Mouse (Mus musculus): Measurements from ENCODE around the gene Ccnjl. TPM values are rescaled to one million over a fixed set of nuclear protein-coding genes. Genes with fewer than 3 reads are reported as not detected.
A peak's percentile ranks its signal among the peaks of the same experiment; 100 is the strongest.

Gene Ccnjl
- total RNA-seq, 2 experiments from 2014 or later: 0.21 TPM; not detected in 1

- peak; percentile 19 for DNase-seq
Measured at GRCm38 (mm10) chr11:43626300-43626926, 97.8 kb downstream of the Ccnjl start.

GRCm38 (mm10) chr11:43626927-43627645, 98.5 kb downstream of the Ccnjl start:
- DNase-seq: no peak

GRCm38 (mm10) chr11:43631645-43632044, 103.1 kb downstream of the Ccnjl start:
- DNase-seq: no peak

GRCm38 (mm10) chr11:43632566-43632965, 104.0 kb downstream of the Ccnjl start:
- no peak for DNase-seq

- DNase-seq: no peak
Measured at GRCm38 (mm10) chr11:43633165-43633564, 104.6 kb downstream of the Ccnjl start.

- peak; percentile 57 for DNase-seq
Measured at GRCm38 (mm10) chr11:43633658-43634401, 105.2 kb downstream of the Ccnjl start.

Other genes starting within 250 kb of the Ccnjl start
- 10 to 100 TPM; 37.3 to 39.1 TPM for gene Pttg1, start 102.5 kb upstream of the Ccnjl start, total RNA-seq (2021)
- 10 to 100 TPM; 27.8 to 28.3 TPM for gene Slu7, start 95.0 kb upstream of the Ccnjl start, total RNA-seq (2021)
- gene C1qtnf2, start 54.5 kb upstream of the Ccnjl start, total RNA-seq (2021): 1 to 10 TPM; 4.3 to 6.1 TPM
- not detected for gene 4933415A04Rik, start 58.3 kb downstream of the Ccnjl start, total RNA-seq (2021)
- gene Fabp6, start 72.8 kb downstream of the Ccnjl start, total RNA-seq (2021): not detected
- gene Pwwp2a, start 153.2 kb downstream of the Ccnjl start, total RNA-seq (2021): 10 to 100 TPM; 10.9 to 11.0 TPM
- 10 to 100 TPM; 51.1 to 52.1 TPM for gene Ttc1, start 219.2 kb downstream of the Ccnjl start, total RNA-seq (2021)